9 mouse cellular contexts compared by ENCODE assay signal in the genomic region with DNA sequence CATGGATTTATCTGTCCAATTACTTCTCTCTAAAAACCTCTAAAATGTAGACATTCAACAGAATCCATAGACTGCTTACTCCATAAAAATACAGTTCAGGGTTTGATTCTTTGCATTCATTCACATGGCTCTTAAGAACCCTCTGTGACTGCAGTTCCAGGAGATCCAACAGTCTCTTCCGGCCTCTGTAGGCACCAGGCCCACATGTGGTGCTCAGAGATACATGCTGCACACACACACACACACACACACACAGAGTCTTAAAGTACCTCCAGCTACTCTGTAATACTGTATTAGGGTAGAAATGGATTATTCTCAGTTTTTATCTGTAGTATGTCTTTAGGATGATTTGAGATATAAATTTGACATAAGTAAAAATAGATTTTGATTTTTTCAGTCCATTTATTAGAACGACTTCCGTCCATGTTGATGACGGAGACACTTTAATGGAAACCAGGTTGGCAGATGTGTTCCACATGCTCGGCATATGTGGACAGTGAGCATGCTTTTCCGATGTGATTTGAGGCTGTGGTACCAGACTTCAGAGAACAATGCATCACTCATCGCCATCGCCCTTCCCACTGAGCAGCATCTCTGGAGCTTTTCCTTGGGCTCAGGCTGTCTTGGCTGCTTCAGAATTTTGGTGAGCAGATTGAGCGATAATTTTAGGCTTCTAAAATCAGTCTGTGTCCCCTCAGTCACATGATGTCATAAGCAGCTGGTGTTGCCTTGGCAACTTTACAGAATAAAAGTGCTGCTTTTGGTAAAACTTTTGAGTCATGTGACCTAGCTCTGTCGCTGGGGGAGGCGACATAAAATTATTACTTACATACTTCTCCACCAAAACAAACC. TPM values are rescaled to one million over a fixed set of nuclear protein-coding genes. Genes with fewer than 3 reads are reported as not detected.
DNase-seq lines count a peak whose midpoint lies in the region; ATAC-seq lines count a peak whose summit lies in the region.
"Had no signal": no experiment of that assay in that cellular context is flagged by ENCODE, and none has a peak within 500 bp of the region (broad histone marks: within the 10 kb centered on the region; RNA-seq: fewer than 3 reads in every experiment).

No protein-coding gene starts in this region.

- no peaks in the 10 kb centered on the region for H3K36me3 ChIP-seq in hindbrain, embryonic 11.5 days (ENCODE audit: control insufficient read depth, insufficient read depth, low read length)
- H3K36me3 ChIP-seq in hindbrain, embryonic 16.5 days (ENCODE audit: control insufficient read depth, insufficient read depth, low read length): no peaks in the 10 kb centered on the region
- H3K36me3 ChIP-seq in limb, embryonic 12.5 days: no peaks in the 10 kb centered on the region

- DNase-seq in hindbrain, embryonic 11.5 days (ENCODE audit: low spot score): peak; percentile 49
- DNase-seq in embryo, embryonic 11 days: peak; percentile 70
- DNase-seq in gastrocnemius, postnatal 25 days: peak; percentile 7
- no peak for DNase-seq in retina, postnatal 1 day
- DNase-seq: kidney, adult 9 months had no signal

- H3K4me1 ChIP-seq in hindbrain, embryonic 11.5 days (replicated peaks; ENCODE audit: control insufficient read depth, insufficient read depth, low read length): no peaks in the 10 kb centered on the region
- no peaks in the 10 kb centered on the region for H3K4me1 ChIP-seq in hindbrain, embryonic 16.5 days (ENCODE audit: control insufficient read depth, insufficient read depth, low read depth, low read length)
- peaks cover 21% of the 10 kb centered on the region for H3K4me1 ChIP-seq in limb, embryonic 12.5 days (replicated peaks)

- H3K4me2 ChIP-seq in hindbrain, embryonic 11.5 days (replicated peaks; ENCODE audit: low read depth, low read length): no peak overlapping the region
- no peak overlapping the region for H3K4me2 ChIP-seq in hindbrain, embryonic 16.5 days (ENCODE audit: low read length)
- no peak overlapping the region for H3K4me2 ChIP-seq in limb, embryonic 12.5 days

- H3K9me3 ChIP-seq in hindbrain, embryonic 11.5 days (ENCODE audit: control insufficient read depth, low read length): no peaks in the 10 kb centered on the region
- no peaks in the 10 kb centered on the region; the same call in 1 of the 2 replicates for H3K9me3 ChIP-seq in hindbrain, embryonic 16.5 days (ENCODE audit: control insufficient read depth, low read length)
- H3K9me3 ChIP-seq in limb, embryonic 12.5 days: peaks cover under 1% of the 10 kb centered on the region; the same call in 1 of the 2 replicates

- no peak overlapping the region for H3K27ac ChIP-seq in hindbrain, embryonic 11.5 days (ENCODE audit: low read depth, low read length)
- no peak overlapping the region for H3K27ac ChIP-seq in hindbrain, embryonic 16.5 days (ENCODE audit: low read depth, low read length)
- H3K27ac ChIP-seq in limb, embryonic 12.5 days: peak overlapping the region; percentile 32; the same call in 1 of the 2 replicates

- H3K27me3 ChIP-seq in hindbrain, embryonic 11.5 days (ENCODE audit: control insufficient read depth, insufficient read depth, low read length): no peaks in the 10 kb centered on the region
- H3K27me3 ChIP-seq in hindbrain, embryonic 16.5 days (replicated peaks; ENCODE audit: control insufficient read depth, insufficient read depth, low read length): no peaks in the 10 kb centered on the region
- no peaks in the 10 kb centered on the region for H3K27me3 ChIP-seq in limb, embryonic 12.5 days

- no peak overlapping the region for H3K4me3 ChIP-seq in hindbrain, embryonic 11.5 days (ENCODE audit: low read depth, low read length)
- no peak overlapping the region for H3K4me3 ChIP-seq in hindbrain, embryonic 16.5 days (ENCODE audit: low read length)
- no peak overlapping the region for H3K4me3 ChIP-seq in limb, embryonic 12.5 days (replicated peaks)

- WGBS in hindbrain, embryonic 11.5 days: 70% methylated on average over 11 of the region's 11 CpGs
- WGBS in hindbrain, embryonic 16.5 days: 77% methylated on average over 11 of the region's 11 CpGs
- WGBS in limb, embryonic 12.5 days: 36% methylated on average over 11 of the region's 11 CpGs

- H3K9ac ChIP-seq in hindbrain, embryonic 11.5 days (ENCODE audit: low read depth, low read length): no peak overlapping the region
- H3K9ac ChIP-seq in hindbrain, embryonic 16.5 days (ENCODE audit: low read depth, low read length): no peak overlapping the region
- no peak overlapping the region for H3K9ac ChIP-seq in limb, embryonic 12.5 days (replicated peaks)

- ATAC-seq in hindbrain, embryonic 11.5 days (ENCODE audit: low FRiP score): no peak
- no peak for ATAC-seq in hindbrain, embryonic 16.5 days
- ATAC-seq in limb, embryonic 12.5 days (ENCODE audit: insufficient number of reproducible peaks, insufficient read depth, low FRiP score, low TSS enrichment, low read depth): peak; percentile 59; the same call in 1 of the 2 replicates
- no peak for ATAC-seq in megakaryocyte, adult 5-6 weeks (ENCODE audit: poor library complexity, severe bottlenecking)
- no peak for ATAC-seq in erythroblast, adult 5-6 weeks (replicated peaks; ENCODE audit: low FRiP score, poor library complexity, severe bottlenecking)

RNA-seq across cellular contexts. Expression of gene Mex3b, which starts 56.3 kb away (rescaled TPM):
- 36.3 and 36.5 TPM in 2 replicates for polyA plus RNA-seq in hindbrain, embryonic 11.5 days (2014; fragmentation: Nextera tagmentation; extraction: Ambion mirVana)
- polyA plus RNA-seq in hindbrain, embryonic 16.5 days (2015; fragmentation: Nextera tagmentation; extraction: Ambion mirVana): 20.7 and 21.6 TPM in 2 replicates
- total RNA-seq in gastrocnemius, postnatal 25 days (2021): 1 to 10 TPM in 1 of 2 experiments, under 1 TPM in 1; 0.80 to 1.1 TPM
- 48.1 and 48.4 TPM in 2 replicates for polyA plus RNA-seq in limb, embryonic 12.5 days (2016; fragmentation: Nextera tagmentation; extraction: Ambion mirVana)
- total RNA-seq in megakaryocyte, adult 5-6 weeks (2015): 2.5 and 3.7 TPM in 2 replicates
- 3.9 and 5.2 TPM in 2 replicates for total RNA-seq in megakaryocyte, adult 5-6 weeks (2017)
- 0.77 and 0.84 TPM in 2 replicates for total RNA-seq in erythroblast, adult 5-6 weeks (2015; ENCODE audit: low replicate concordance)
- 0.77 and 0.98 TPM in 2 replicates for total RNA-seq in erythroblast, adult 5-6 weeks (2017; ENCODE audit: low replicate concordance)
